Mouse (Mus musculus): ENCODE measurements around the gene Nob1.

- no peak for TF ChIP-seq CTCF (IDR thresholded peaks at IDR 0.05; ENCODE audit: low read depth)
- no peak for TF ChIP-seq EP300 (IDR thresholded peaks at IDR 0.05; ENCODE audit: low read depth)
Measured at GRCm38 (mm10) chr8:107401866-107402265, 23.0 kb downstream of the Nob1 start.
